Mouse (Mus musculus) thymus, adult 2 months (tissue): ENCODE results near the gene Gm10217.

Source experiments
- CTCF ChIP-seq: fragments of 200-500 bp; IDR thresholded peaks from 2 replicates; pipeline ENCODE4 v1.5.1; 2012; ENCODE audit warnings: mild to moderate bottlenecking, control low read depth, low read length, moderate library complexity, borderline replicate concordance; ENCODE audit not compliant: control insufficient read depth, poor library complexity, insufficient read depth; ENCODE audit errors: extremely low read depth
- POLR2A ChIP-seq: fragments of 200-500 bp; IDR thresholded peaks from 2 replicates; pipeline ENCODE4 v1.6.1; 2012; ENCODE audit warnings: mild to moderate bottlenecking, low read length, control low read depth, moderate library complexity; ENCODE audit not compliant: control insufficient read depth, poor library complexity, insufficient read depth; ENCODE audit errors: extremely low read depth

DNA sequence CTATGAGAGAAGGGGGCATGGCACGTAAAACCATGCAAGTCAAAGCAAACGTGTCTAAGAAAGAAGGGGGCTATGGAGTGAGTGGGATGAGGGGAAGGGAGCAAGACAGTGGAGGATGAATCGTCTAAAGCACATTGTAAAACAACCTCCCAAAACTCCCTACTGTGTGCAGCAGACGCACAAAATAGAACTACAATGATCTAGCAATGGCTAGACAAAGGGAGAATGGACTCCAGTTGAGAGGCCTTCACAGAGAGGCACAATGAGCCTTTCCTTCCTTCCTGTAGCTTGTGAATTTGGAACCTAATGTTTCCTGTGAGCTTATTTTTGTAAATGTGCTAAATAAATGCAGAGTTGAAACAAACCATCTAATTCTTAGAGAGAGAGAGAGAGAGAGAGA lies 22.7 kb downstream of the Gm10217 start:
- TF ChIP-seq CTCF: no peak
- no peak for TF ChIP-seq POLR2A
